Mouse (Mus musculus) T-cell, adult 2 months (primary cell): ENCODE data around the gene Srsf3.

Experiments used
- DNase-seq: peaks from one replicate; pipeline ENCODE4 v3.0.0; 2022; ENCODE audit warnings: low spot score

The Srsf3 gene

DNA sequence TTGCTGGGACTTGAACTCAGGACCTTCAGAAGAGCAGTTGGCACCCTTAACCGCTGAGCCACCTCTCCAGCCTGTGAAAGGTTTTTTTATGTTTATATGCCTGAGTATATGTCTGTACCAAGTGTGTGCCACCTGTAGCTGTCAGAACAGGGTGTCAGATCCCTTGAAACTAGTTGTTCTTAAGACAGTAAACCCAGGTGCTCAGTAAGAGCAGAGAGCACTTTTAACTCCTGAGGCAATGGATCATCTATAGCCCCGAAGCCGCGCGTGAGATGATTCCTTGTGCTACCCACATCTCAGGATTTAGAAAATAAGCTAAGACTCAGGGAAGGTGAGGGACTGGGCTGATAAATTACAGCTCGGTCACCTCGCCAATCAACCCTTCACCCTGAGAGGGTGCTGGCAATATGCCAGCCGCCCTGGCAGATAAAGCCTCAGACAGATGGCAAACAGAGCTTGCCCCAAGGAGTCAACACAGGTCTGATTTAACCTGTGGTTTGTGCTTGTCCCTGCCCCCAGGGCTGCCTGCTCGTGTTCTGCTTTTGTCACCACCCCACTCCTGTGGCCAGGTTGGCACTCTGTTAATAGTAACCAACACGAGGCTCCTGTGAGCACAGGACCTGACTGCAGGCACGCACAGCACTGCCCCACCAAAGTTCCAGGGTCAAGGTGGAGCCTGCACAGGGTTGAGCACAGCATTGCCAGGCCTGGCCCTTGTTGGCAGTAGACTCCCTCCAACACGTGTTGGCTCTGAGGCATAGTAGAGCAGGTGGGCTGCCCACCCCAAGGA lies 13.5 kb downstream of the Srsf3 start:
- DNase-seq: no peak

DNA sequence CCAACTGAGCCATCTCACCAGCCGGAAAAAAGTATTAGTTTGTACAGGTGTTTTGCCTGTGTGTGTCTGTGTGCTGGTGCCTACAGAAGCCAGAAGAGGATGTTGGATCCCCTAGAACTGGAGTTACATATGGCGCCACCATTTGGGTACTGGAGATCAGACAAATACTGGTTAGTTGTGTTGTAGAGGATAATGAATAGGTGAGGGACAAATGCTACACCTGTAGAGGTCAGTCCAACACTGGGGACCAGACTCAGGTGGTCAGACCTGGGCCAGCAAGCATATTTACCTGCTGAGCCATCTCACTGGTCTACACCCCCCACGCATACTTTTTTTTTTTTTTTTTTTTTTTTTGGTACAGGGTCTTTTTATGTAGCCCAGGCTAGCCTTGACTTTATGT lies 14.4 kb downstream of the Srsf3 start:
- DNase-seq: no peak

DNA sequence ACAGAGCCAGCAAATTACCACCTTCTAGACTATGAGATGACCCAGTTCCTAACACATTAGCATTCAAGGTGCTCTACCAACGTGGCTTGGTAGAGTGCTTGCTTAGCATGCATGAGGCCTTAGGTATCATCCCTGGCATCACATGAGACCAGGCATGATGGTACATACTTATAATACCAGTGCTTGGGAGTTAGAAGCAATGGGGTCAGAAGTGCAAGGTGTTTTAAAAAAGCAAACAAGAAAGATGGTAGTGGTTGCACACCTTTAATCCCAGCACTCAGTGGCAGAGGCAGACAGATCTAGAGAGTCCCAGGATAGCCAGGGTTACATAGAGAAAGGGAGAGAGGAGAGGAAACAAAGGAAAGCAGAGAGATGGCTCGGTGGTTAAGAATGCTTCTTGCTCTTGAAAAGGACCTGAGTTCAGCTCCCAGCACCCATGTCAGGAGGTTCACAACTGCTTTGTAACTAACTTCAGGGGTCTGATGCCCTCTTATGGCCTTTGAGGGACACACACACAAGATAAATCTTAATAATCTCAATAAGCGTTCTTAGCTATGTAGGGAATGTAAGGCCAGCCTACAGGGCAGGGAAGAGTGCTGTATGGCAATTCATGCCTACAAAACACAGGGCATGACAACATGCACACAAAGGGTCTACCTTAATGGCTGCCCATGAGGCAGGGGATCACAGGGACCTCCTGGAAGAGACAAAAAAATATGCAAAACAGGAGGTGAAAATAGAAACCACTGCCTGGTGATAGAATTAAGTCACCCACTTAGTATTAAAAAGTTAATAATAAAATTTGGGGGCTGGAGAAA lies 15.5 kb downstream of the Srsf3 start:
- DNase-seq: no peak

DNA sequence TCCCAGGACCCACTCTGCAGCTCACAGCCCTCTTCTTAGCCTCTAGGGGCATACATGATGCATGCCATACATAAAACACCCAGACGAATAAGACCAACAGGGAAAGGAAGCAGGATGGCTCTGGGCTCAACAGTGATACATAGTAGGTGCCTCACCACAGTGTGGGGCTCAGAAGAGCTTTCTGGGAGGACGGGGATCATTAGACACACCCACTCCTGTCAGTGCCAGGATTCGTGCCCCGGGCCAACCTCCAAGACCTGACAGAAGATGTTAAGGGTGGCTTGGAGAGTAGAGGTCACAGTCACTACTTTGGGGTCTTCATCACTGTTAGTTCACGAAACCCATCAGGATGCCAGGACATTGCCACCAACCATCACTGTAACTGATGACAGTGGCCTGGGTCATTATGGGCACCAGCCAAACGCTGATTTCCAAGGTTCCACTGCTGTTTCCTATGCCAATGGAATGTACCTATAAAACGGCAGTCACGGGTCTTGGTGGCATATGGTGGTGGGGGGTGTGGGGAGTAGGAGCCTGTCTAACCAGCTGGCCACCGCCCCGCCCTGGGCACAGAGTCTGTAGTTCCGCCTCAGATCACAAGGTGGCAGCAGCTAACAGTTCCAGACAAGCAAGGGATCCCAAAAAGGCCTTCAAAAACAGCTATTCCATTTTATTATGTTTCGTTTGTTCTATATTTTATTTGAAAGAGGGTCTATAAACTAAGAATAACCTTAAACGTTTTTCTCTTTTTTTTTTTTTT lies 16.5 kb downstream of the Srsf3 start:
- peak; percentile 79 for DNase-seq

DNA sequence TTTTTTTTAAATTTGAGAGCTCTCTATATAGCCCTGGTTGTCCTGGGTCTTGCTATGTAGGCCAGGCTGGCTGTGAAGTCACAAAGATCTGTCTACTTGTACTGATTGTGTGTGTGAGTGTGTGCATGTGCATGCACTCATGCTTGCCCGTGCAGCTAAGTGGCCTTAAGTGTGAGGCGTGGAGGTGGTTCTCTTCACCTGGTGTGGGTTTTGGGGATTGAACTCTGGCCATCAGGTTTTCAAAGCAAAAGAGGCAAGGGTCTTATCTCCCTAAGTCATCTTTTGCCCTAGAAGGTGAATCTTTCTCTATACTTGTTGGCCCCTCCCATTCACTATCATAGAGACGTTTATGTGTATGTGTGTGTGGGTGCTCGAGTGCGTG lies 17.1 kb downstream of the Srsf3 start:
- no peak for DNase-seq

DNA sequence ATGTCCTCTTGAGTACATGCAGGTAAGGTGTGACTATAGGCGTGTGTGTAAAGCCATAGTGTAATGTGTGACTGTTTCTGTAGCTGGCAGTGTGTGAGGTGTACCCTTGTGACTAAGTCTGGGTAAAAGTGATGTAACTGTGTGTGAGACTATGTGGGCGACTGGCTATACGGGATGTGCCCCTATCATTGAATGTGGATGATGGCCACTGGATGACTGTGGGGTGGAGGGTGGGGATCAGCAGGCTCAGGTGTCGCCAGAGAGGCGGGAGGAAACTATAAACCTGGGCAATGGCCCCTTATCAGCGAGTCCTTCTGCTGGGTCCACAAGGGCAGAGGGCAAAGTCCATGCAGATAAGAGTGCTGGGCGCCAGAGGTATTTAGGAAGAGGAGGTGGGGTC lies 17.5 kb downstream of the Srsf3 start:
- DNase-seq: no peak

DNA sequence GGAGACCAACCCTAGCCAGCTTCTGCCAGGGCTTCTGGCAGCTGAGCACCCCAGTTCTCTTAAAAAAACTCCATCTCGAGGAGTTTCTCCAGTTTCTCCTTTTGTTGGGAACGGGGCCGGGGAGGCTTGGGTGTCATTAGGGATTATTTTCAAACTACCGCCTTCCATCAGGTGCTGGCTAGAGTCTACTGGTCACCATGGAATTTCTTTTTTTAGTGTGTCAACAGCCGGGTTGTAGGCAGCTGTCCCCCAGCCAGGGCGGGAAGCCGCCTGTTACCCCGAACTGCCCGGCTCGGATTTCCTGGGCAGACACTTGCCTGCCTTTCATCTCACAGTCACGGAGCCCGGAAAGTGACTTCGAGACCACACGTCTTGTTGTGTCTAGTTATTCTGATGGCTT lies 18.4 kb downstream of the Srsf3 start:
- no peak for DNase-seq

DNA sequence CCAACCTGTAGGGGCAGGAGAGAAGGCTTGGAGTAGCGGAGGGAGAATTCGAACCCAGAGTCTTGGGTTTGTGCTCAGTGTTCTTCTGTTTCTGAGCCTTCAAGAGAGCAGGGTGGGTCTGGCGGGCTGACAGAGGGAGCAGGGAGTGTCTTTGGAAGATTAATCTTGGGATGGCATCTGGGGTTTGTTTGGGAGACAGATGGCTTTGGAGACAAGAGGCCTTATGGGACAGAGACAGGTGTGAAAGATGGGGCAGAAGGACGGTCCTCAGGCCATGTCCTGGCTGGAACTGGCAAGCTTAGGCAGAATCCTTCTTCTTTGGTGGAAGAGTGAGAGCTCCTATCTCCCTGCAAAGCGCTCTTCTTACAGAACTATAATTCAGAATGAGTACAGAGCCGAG lies 20.6 kb downstream of the Srsf3 start:
- DNase-seq: no peak

DNA sequence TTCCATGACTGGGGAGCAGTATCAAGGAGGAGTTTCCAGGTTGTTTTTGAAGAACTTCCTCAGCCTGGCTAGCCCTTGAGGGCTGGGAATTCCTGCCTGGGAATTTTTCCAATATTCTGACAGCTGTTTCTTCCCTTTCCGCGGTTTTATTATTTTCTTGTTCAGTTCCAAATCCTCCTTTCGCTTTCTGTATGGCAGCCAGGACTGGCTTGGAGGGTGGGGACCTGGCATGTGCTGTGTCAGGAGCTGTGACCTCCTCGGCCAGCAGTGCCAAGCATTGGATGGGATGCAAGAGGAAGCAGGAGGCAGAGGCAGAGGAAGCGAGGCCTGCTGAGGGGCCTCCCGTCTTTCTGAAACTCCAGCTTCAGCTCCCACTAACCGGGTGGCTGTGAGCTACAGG lies 21.4 kb downstream of the Srsf3 start:
- DNase-seq: no peak

DNA sequence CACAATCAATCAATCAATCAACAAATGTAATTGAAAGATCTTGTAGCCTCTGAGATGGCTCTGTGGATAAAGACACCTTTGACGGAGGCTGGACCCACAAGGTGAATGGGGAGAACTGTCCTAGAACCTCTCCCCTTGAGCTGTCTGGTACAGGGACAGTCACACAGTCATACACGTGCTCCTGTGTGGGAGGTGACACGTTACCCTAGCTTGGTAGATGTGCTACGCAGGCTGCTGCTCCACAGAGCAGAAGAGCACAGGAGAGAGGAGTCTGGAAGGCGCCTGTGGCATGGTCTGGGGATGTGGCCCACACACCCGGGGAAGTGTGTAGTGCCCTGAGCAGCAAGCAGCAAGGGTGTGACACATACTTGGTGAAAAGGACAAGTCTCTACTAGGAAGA lies 22.0 kb downstream of the Srsf3 start:
- no peak for DNase-seq

DNA sequence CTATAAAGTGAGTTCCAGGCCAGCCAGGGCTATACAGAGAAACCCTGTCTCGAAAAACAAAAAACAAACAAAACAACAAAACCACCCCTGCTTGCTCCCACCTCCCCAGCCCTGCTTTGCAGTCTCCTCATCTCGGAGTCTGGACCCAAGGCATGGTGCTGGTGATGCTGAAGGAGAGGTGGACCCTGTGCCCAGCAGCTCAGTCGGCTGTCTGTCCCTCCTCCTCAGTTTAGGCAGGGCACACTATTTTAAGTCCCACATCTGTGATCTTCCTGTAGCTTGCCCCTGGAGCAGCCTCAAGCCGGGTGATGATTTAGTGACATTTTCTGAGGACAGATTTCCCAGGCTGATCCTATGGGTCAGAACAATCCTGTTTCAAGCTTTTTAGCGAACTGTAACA lies 23.2 kb downstream of the Srsf3 start:
- DNase-seq: no peak

DNA sequence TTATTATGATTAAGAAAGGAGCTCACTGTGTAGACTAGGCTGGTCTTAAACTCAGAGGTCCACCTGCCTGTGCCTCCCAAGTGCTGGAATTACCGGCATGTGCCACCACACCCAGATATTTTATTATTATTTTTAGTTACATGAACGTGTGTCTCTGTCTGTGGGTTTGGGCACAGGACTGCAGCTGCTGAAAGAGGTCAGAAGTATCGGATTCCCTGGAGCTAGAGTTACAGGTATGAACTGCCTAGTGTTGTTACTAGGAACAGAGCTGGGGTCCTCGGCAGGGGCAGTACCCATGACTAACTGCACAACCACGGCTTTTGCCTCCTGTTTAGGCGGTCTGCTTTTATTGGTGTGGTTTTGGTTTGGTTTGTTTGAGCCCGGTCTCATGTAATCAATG lies 23.8 kb downstream of the Srsf3 start:
- no peak for DNase-seq

DNA sequence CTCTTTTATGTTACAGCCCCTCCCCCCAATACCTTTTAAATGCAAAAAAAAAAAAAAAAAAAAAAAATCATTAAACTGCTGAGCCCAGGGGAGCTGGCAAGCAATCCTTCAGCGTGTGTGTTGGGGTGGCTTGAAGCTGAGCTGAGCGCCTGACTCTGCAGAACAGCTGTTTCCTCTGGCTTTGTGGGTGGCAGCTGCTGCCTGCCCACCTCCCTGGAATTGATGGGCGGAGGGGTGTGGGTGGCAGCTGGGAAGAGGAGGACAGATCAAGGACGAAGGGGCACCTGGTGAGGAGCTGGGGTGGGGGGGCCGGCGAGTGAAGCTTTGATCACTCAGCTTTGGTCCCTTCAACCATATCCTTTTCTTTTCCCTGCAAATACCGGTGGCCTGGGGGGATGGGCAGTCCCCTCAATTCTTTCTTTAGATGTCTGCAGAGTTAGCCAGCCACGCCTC lies 24.3 kb downstream of the Srsf3 start:
- no peak for DNase-seq

DNA sequence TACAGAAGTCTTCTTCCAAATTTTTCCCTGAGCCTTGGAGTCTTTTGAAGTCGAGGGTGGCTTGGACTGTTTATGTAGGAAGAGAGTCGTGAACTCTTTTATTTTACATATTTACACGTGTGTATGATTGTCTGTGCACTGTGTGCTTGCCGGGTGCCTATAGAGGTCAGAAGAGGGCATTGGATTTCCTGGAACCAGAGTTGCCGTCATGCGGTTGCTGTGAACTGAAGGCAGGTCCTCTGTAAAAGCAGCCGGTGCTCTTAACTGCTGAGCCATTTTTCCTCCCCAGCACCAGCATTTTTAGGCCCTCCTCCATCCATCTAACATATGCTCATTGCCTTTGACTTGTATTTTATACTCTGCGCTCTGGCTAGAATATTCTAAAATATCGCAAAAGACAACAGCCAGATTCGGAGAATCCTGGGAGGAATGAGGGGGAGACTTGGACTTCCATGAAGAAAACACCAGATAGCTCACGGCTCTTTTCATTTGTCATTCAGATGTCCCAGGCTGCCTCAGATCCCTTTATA lies 25.0 kb downstream of the Srsf3 start:
- DNase-seq: no peak

DNA sequence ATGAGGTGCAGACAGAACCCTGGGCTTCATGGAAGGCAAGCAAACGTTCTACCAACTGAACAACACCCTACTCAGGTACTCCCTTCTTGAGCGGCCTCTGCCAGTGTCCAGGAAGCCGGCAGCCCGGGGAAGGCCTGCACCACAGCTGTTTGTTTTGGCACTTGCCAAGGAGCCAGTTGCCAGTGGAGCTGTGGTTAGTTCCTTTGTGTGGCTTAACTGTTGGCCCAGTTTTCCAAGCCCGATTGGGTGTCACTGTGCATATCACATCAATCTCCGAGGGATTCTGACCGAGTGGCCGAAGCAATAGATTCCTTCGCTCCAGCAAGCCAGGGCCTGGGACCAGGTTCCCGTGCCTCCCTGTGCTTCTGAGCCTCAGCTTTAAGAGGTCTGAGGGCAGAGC lies 25.5 kb downstream of the Srsf3 start:
- no peak for DNase-seq

DNA sequence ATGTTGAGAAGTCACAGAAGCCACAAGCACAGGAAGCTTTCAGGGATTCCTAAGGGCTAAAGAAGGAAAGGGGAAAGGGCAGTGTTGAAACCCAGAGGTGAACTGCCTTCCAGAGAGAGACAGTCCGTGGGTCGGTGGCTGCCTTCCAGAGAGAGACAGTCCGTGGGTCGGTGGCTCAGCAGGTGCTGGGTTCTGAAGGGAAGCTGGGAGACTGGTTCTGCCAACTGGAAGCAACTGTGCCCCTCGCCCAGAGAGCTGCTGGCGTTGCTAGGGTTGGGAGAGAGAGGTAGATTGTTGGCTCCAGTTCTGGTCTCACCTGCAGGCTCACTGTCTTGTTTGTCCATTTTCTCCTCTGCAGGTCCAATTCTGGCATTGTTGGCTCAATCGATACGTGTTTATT lies 26.1 kb downstream of the Srsf3 start:
- DNase-seq: no peak

DNA sequence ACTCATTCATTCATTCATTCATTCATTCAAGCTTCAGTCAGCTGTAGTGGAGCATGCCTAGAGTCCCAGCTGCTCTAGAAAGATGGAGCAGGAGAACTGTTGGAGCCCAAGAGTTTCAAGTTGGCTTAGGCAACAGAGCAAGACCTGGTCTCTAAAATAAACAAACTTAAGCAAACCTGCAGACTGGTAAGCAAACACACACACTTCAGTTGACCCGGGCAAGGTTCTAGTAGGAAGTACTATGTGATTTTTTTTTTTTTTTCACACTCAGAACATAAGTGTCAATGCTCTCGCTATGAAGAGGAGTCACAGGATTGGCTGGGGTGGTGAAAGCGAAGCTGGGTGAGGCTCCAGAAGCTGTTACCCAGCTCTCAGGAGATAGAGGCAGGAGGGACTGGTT lies 27.2 kb downstream of the Srsf3 start:
- no peak for DNase-seq

DNA sequence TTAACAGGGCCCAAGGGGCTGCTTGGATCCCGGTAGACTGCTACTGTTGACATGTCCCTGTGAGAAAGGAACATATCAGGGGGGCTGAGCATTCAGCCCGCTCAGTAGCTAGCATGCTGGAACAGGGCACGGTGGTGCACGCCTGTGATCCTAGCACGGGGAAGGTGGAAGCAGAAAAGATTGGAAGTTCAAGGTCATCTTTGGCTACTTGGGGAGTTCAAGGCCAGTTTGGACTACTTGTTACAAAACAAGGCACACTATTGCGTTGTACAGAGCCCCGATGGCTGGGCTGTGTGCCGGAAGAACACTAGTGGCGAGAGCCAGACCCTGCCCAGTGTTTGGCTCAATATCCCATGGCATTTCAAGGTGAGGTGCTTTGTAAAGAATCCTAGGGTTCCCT lies 28.5 kb downstream of the Srsf3 start:
- no peak for DNase-seq

DNA sequence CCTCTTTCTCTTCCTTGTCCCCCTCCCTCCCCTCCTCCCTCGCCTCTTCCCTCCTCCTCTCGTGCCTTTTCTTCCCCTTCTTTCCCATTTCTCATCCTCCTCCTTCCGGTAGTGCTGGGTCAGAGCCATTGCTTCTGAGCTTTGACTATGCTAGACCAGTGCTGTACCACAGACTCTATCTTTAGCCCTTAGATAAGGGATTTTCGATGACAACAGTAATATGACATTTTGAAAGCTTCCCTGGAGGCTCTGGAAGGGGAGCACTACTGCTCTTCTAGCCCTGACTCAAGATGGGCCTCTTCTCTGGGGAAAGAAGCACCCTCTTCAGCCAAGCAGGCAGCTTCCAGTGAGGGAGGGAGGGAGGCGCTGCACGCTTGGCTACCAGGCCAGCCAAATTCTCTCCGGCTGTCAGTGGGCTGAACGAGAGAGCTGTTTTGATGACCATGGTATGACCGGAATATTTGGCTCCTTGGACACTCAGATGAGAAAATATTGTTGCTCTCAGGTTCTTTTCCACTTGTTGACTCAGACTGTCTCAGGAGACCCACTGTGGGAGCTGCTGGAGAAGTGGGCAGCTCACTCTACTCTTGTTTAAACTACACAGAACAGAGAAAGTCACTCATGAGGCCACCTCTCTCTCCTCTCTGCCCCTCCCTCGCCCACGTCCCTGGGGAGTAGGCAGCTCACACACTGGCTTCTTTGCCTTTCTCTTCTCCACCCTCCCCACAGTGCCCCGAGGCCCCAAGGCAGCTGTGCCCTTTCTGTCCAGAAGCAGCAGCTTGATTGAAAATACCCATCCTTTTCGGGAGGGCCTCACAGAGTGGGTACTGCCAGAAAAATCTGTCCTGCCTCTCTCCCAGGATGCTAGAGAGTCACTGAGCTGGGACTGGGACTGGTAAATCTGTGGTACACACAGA lies 29.9 kb downstream of the Srsf3 start:
- no peak for DNase-seq

DNA sequence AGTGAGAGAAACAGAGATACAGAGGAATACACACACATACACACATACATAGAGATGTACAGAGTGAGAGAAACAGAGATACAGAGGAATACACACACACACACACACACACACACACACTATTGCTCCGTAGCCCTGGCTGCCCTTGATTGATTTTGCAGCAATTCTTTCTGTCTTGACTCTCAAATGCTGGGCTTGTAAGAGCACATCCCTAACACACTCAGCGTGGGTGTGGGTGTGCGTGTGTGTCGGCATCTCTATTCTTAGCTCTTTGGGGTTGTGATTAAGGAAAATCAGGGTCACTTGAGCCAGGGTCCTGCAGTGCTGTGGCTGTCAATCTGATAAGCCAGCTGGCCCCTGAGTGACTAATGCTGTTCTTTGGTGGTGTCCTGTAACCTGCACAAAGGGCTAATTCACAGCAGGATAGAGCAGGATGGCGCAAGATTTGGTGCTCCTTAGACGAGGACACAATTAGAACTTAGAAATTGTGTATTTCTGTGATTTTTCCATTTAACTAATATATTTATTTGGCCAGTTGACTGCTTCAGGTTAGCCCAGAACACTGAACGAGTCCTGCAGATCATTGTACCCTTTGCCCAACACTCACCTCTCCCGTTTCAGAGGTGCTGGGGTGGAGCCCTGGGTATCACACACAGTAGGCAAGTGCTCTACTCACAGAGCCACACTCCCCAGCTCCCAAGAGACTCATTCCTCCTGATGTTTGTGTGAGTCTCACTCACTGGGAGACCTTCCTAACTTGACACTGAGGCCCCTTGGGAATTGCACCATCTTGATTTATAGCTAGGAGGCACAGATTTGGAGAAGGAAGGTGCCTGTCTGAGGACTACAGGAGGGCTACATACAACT lies 30.9 kb downstream of the Srsf3 start:
- no peak for DNase-seq

DNA sequence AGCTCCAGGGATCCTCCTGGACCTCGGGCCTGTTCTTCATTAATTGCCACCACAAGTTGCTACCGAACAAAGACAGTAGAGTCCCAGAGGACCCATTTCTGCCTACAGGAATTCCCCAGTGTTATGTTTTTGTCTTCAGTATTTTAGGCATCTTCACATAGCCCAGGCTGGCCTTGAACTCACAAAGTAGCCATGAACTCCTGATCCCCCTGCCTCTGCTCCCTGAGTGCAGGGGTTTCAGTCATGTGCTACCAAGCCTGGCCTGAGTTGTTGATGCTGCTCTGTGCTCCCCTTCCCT lies 31.5 kb downstream of the Srsf3 start:
- DNase-seq: no peak
